Mouse (Mus musculus) spleen, adult 2 months (tissue): ENCODE measurements around the gene Scgn.

Source experiments
- CTCF ChIP-seq: fragments of 200-500 bp; IDR thresholded peaks from 2 replicates; pipeline ENCODE4 v1.5.1; 2011; ENCODE audit warnings: mild to moderate bottlenecking, inconsistent platforms; ENCODE audit not compliant: insufficient read depth, insufficient read length, insufficient replicate concordance; ENCODE audit errors: extremely low read depth
- POLR2A ChIP-seq: fragments of 200-500 bp; IDR thresholded peaks from 2 replicates; pipeline ENCODE4 v1.6.1; 2011; ENCODE audit warnings: low read depth, low read length, inconsistent platforms

- TF ChIP-seq CTCF (no peak), POLR2A (no peak)
Measured at GRCm38 (mm10) chr13:23972271-23972670, 18.7 kb downstream of the Scgn start.
